Mouse (Mus musculus) liver, postnatal 0 days (tissue): ENCODE results near the gene Rint1. TPM values are rescaled to one million over a fixed set of nuclear protein-coding genes. Genes with fewer than 3 reads are reported as not detected.

ENCODE experiments used
- ATAC-seq: fragments of 200-750 bp; cut with Nextera tagmentation; 2 replicates; pipeline ENCODE4 v1.8.0; 2017; ENCODE audit warnings: mild to moderate bottlenecking, moderate library complexity
- DNase-seq: peaks from one replicate; pipeline ENCODE4 v3.0.0-alpha.2; 2016
- H3K27ac ChIP-seq: fragments of 300-500 bp; sonication (generic); 2 replicates; pipeline ENCODE4 v1.5.1; 2014; ENCODE audit warnings: antibody characterized with exemption, moderate library complexity, mild to moderate bottlenecking, low read depth
- H3K27me3 ChIP-seq: fragments of 300-500 bp; sonication (generic); 2 replicates; pipeline ENCODE4 v1.6.1; 2014; ENCODE audit warnings: low read length, control low read depth, mixed read lengths; ENCODE audit not compliant: insufficient read depth
- H3K36me3 ChIP-seq: fragments of 300-500 bp; sonication (generic); replicated peaks from 2 replicates; pipeline ENCODE4 v1.6.1; 2014; ENCODE audit warnings: mild to moderate bottlenecking, control low read depth, low read length, moderate library complexity, mixed read lengths; ENCODE audit not compliant: insufficient read depth
- H3K4me1 ChIP-seq: fragments of 300-500 bp; sonication (generic); 2 replicates; pipeline ENCODE4 v1.6.1; 2014; ENCODE audit warnings: antibody characterized with exemption, mild to moderate bottlenecking, control low read depth; ENCODE audit not compliant: insufficient read depth
- H3K4me2 ChIP-seq: fragments of 300-500 bp; sonication (generic); 2 replicates; pipeline ENCODE4 v1.6.1; 2014; ENCODE audit warnings: low read depth, mild to moderate bottlenecking, low read length, moderate library complexity, mixed read lengths
- H3K4me3 ChIP-seq: fragments of 300-500 bp; sonication (generic); 2 replicates; pipeline ENCODE4 v1.5.1; 2014; ENCODE audit warnings: low read depth, low read length
- H3K9ac ChIP-seq: fragments of 300-500 bp; sonication (generic); replicated peaks from 2 replicates; pipeline ENCODE4 v1.6.1; 2014; ENCODE audit warnings: mild to moderate bottlenecking, moderate library complexity
- H3K9me3 ChIP-seq: fragments of 300-500 bp; sonication (generic); 2 replicates; pipeline ENCODE4 v1.6.1; 2016; ENCODE audit warnings: mild to moderate bottlenecking, control low read depth, low read length, mixed read lengths
- CTCF ChIP-seq: sonication (generic); IDR thresholded peaks from 2 replicates; pipeline ENCODE4 v1.5.1; 2016; ENCODE audit warnings: antibody characterized with exemption, low read depth
- EP300 ChIP-seq: IDR thresholded peaks from 2 replicates; pipeline ENCODE4 v1.6.1; 2016; ENCODE audit warnings: antibody characterized with exemption, low read depth, mild to moderate bottlenecking
- WGBS: fragments of 180-500 bp; shearing (Covaris S2); extraction: QIAGEN DNeasy Blood & Tissue Kit; methylation state at CpG from one replicate; pipeline ENCODE4 v1.1.7; 2014; ENCODE audit not compliant: insufficient replicate concordance; 5-methylcytosine and 5-hydroxymethylcytosine counted together
- polyA plus RNA-seq: library from polyadenylated mRNA; unstranded; fragments of >200 nt; fragmentation: Nextera tagmentation; extraction: Ambion mirVana; gene quantifications from 2 replicates; pipeline ENCODE4 v1.2.1, GENCODE M21; 2015

The Rint1 gene
- polyA plus RNA-seq, 1 experiment from 2014 or later, result 10.9 TPM

DNA sequence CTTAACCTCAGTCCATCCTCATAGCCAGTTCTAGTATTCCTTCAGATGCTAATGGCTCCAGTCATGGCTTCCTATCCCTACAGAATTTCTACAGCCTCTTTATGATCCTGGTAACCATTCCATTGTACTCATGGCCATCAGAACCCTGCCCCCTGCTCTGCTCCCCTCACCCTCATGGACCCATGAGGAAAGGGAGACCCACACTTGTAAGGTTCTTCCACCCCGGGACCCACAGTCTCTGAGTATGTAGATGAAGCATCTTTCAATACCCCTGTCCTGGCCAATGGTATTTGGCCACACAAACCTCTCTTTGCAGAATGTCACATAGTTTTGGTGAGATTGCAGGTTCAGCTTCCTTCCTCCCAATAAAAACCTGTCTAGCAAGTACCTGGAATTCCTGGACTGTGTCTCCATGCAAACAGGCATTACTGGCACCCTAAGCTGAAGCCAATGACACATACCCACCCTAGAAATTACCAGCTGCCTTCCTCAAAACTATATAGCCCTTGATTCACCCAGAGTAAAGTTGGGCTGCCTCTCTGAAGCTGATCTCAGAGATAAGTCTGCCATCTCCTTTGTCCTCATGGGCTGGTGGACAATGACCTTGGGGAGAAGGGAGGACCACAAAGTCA, 71.7 kb downstream of the Rint1 start:
- TF ChIP-seq CTCF, result no peak
- no peak for TF ChIP-seq EP300
- no peak overlapping the region for H3K27ac ChIP-seq
- H3K9ac ChIP-seq, result no peak overlapping the region
- no peaks in the 10 kb centered on the region for H3K27me3 ChIP-seq
- peaks cover 36% of the 10 kb centered on the region for H3K36me3 ChIP-seq
- no peaks in the 10 kb centered on the region; the same call in none of the 2 replicates for H3K4me1 ChIP-seq
- 71% methylated on average over 1 of the region's 1 CpGs for WGBS
- no peaks in the 10 kb centered on the region for H3K9me3 ChIP-seq
- no peak overlapping the region for H3K4me3 ChIP-seq
- DNase-seq (no peak), ATAC-seq (no peak)
- H3K4me2 ChIP-seq, result no peak overlapping the region

DNA sequence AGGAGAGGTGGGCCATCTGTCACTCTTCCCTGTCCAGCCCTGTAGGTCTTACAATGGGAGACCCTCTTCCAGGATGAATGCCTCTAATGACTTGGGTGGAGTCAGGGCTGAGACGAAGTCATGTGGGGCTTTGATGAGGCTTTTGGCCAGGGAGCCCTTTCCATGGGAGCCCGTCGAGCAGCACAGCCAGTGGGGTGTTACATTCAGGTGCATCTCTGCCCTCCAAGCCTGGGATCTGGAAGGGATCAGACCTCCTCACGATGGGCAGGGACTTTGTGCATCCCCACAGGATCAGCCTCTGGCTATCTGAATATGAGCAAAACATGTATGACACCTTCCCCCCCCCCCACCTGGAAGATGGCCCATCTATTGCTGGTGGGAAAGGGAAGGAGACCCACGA, 72.4 kb downstream of the Rint1 start:
- Histone ChIP-seq H3K4me2 (no peak overlapping the region), H3K27me3 (no peaks in the 10 kb centered on the region), H3K4me1 (no peaks in the 10 kb centered on the region; the same call in none of the 2 replicates), H3K9ac (no peak overlapping the region), H3K4me3 (no peak overlapping the region), H3K36me3 (peaks cover 30% of the 10 kb centered on the region), H3K9me3 (no peaks in the 10 kb centered on the region), H3K27ac (no peak overlapping the region)
- ATAC-seq, result no peak
- 76% methylated on average over 5 of the region's 5 CpGs for WGBS
- no peak for DNase-seq
- TF ChIP-seq CTCF, result no peak
- no peak for TF ChIP-seq EP300

DNA sequence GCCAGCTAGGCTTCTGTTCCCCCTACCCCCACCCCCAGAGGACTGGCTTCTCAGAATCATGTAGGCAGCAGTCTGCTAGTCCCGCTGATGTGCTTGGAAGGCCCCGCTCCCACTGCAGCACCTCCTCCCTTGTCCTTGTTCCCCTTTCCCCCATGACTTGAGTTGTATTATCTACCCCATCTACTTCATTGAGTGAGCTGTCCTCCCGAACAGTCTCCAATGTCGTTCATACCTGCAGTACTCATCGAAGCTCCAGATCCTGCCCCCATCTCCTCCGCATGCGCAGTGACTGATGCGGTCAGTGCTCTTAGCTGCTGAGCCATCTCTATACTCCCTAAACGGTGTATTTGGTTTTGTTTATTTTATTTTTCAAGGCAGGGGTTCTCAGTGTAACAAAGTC, 74.2 kb downstream of the Rint1 start:
- no peak for DNase-seq
- H3K4me3 ChIP-seq, result no peak overlapping the region
- no peaks in the 10 kb centered on the region for H3K9me3 ChIP-seq
- 87% methylated on average over 9 of the region's 9 CpGs for WGBS
- no peaks in the 10 kb centered on the region for H3K27me3 ChIP-seq
- H3K36me3 ChIP-seq, result peaks cover 15% of the 10 kb centered on the region
- H3K27ac ChIP-seq, result no peak overlapping the region
- ATAC-seq, result no peak
- H3K4me1 ChIP-seq, result no peaks in the 10 kb centered on the region; the same call in none of the 2 replicates
- H3K9ac ChIP-seq, result no peak overlapping the region
- H3K4me2 ChIP-seq, result no peak overlapping the region
- no peak for TF ChIP-seq EP300

DNA sequence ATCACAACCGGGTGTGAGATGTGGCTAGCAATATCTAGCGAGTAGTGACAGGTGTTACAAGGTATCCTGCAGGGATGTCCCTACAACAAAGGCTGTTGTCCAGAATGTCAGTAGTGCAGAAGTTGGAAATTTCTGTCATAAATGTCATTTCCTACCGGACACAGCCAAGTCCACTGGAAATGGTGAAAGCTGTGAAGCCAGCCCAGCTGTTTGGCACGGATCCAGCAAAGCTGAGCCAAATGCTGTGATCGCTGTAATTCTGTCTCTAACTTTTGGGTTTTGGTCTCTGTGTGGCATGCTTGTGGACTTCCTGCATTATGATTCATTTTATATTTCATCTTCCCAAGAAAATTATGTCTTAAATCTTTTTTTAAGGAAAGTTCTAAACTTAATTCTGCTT, 74.8 kb downstream of the Rint1 start:
- Histone ChIP-seq H3K9ac (no peak overlapping the region), H3K27me3 (no peaks in the 10 kb centered on the region), H3K4me3 (no peak overlapping the region), H3K4me2 (no peak overlapping the region), H3K4me1 (no peaks in the 10 kb centered on the region; the same call in none of the 2 replicates), H3K27ac (no peak overlapping the region), H3K9me3 (no peaks in the 10 kb centered on the region), H3K36me3 (peaks cover 14% of the 10 kb centered on the region)
- TF ChIP-seq EP300 (no peak), CTCF (no peak)
- ATAC-seq (no peak), DNase-seq (peak; percentile 46)
- WGBS, result 73% methylated on average over 5 of the region's 5 CpGs

DNA sequence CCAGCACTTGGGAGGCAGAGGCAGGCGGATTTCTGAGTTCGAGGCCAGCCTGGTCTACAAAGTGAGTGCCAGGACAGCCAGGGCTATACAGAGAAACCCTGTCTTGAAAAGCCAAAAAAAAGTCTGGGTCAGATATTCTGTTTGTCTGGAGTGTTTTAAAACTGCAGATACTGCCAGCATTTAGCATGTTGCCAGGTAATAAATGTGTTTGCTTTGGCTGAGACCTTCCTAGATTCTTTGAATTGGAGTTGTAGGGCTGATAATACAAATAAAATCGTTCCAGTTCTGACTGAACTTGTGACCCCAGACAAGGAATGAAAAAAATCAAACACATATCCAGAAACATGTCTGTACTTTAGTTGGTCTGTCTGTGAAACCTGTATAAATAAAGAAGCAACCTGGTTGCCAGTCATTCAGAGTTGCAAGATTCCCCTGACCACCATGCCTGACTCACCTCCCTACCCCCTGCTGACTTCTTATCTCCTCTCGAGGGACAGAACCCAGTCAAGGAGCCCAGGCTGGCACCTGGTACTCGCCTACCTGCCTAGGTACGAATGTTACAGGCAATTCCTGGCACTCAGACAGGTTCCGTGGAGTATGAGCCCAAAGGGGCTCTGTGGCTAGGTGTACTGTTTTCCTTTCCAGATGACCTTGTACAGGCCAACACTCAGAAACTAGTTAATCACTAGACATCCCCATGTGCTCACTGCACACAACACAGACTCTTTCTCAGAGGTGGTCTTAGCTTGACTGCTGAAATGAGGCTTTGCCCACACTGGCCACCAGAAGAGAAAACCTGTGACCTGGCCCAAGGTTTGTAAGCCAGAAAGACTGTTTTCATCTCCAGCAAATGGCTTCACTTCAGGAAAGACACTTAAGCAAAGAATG, 75.9 kb downstream of the Rint1 start:
- Histone ChIP-seq H3K4me2 (no peak overlapping the region), H3K27ac (no peak overlapping the region), H3K9ac (no peak overlapping the region), H3K27me3 (no peaks in the 10 kb centered on the region), H3K4me1 (no peaks in the 10 kb centered on the region; the same call in none of the 2 replicates), H3K4me3 (no peak overlapping the region), H3K9me3 (no peaks in the 10 kb centered on the region), H3K36me3 (peaks cover 12% of the 10 kb centered on the region)
- TF ChIP-seq EP300 (no peak), CTCF (no peak)
- DNase-seq (no peak), ATAC-seq (no peak)
- 72% methylated on average over 7 of the region's 7 CpGs for WGBS

DNA sequence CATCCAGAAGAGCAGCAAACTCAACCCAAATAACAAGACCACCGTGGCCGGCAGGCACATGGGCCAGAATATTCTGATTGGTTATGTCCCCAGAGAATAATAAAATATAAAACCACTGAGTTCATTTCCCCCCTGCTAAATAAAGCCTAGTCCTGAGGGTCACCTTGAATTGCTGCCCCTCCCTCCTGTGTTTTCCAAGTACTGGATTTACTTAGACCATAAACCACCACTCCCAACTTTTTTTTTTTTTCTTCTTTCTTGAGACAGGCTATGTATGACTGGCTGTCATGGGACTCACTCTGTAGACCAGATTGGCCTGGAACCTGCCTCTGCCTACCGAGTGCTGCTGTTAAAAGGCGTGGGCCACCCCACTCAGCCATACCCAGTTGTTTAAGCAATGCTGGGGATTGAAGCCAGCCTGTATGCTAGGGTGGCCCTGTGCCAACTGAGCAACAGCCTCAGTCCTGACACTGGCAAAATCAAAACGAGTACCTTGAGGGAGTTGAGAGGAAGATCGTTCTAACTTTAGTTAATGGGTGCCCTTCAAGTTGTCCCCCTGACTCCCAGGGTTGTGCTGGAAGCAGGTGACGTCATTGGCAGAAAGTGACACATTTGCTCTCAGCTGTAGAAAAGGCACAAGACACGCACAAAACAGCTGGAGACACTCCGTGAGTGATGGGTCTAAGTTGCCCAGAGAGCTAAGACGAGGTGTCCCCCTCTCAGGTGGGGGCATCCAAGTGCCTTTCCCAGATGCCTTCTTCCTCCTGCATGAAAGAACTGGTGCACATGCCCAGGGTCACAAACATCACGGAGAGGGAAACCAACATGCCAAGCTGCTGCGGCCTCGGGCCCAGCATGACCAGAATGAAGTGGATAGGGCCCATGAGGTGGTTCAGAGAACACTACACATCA, 76.8 kb downstream of the Rint1 start:
- WGBS, result 81% methylated on average over 13 of the region's 13 CpGs
- peaks cover 6% of the 10 kb centered on the region; the same call in 1 of the 2 replicates for H3K36me3 ChIP-seq
- ATAC-seq, result no peak
- H3K9me3 ChIP-seq, result no peaks in the 10 kb centered on the region
- no peak overlapping the region for H3K9ac ChIP-seq
- no peaks in the 10 kb centered on the region; the same call in none of the 2 replicates for H3K4me1 ChIP-seq
- H3K27me3 ChIP-seq, result no peaks in the 10 kb centered on the region
- H3K4me2 ChIP-seq, result no peak overlapping the region
- TF ChIP-seq CTCF (no peak), EP300 (no peak)
- no peak overlapping the region for H3K4me3 ChIP-seq
- H3K27ac ChIP-seq, result no peak overlapping the region
- DNase-seq, result no peak
